18 mouse cellular contexts compared by ENCODE assay signal in genomic region chr11:87322558-87322957, GRCm38 (mm10). TPM values are rescaled to one million over a fixed set of nuclear protein-coding genes. Genes with fewer than 3 reads are reported as not detected.
A peak's percentile ranks its signal among the peaks of the same experiment; 100 is the strongest.
DNase-seq lines count a peak whose midpoint lies in the region; ATAC-seq lines count a peak whose summit lies in the region.
"Had no signal": no experiment of that assay in that cellular context is flagged by ENCODE, and none has a peak within 500 bp of the region (broad histone marks: within the 10 kb centered on the region; RNA-seq: fewer than 3 reads in every experiment).

No protein-coding gene starts in this region.

- ATAC-seq in megakaryocyte progenitor cell, adult 5-6 weeks (replicated peaks; ENCODE audit: poor library complexity): no peak
- ATAC-seq: CD4-positive, CD25-positive, alpha-beta regulatory T cell, adult 4 months; forebrain, embryonic 15.5 days had no signal

- DNase-seq in kidney, postnatal 4 days: peak; percentile 7 to 12
- DNase-seq in kidney, postnatal 36 days: no peak
- peak; percentile 59 for DNase-seq in right cerebral cortex, postnatal 10 days (ENCODE audit: low spot score in 2 of 2)
- no peak for DNase-seq in right cerebral cortex, adult 18-20 months
- peak; percentile 33 for DNase-seq in ES-CJ7 (ENCODE audit: low read depth, low spot score)
- DNase-seq in brain, adult 2 months (ENCODE audit: low read depth, low spot score): peak; percentile 29
- DNase-seq in B cell, adult 2 months: no peak
- DNase-seq: adrenal gland, postnatal 10 days; adrenal gland, postnatal 36 days; cerebellum, adult 11-12 months; cerebellum, adult 8-10 months; cerebellum, postnatal 36 days; embryo, embryonic 11 days; gastrocnemius, postnatal 25 days; heart, adult 2 months had no signal

RNA-seq across cellular contexts. Expression of gene Ppm1e, which starts 36.3 kb away (rescaled TPM):
- total RNA-seq in megakaryocyte progenitor cell, adult 5-6 weeks (2015): 0.76 and 0.91 TPM in 2 replicates
- total RNA-seq in megakaryocyte progenitor cell, adult 5-6 weeks (2017): 0.87 and 2.6 TPM in 2 replicates

Comparison
In these comparisons a context has a peak if more than half of its experiments do, and no peak if none do; other contexts are left out.
1. DNase-seq: peak in kidney, postnatal 4 days (2 of 2), right cerebral cortex, postnatal 10 days (2 of 2), ES-CJ7 (single experiment) and brain, adult 2 months (single experiment); none in kidney, postnatal 36 days (0 of 2), right cerebral cortex, adult 18-20 months (single experiment) and B cell, adult 2 months (0 of 2).